Mouse (Mus musculus): ENCODE measurements around the gene Olfr1254. TPM values are rescaled to one million over a fixed set of nuclear protein-coding genes. Genes with fewer than 3 reads are reported as not detected.

Gene Olfr1254
- polyA plus RNA-seq (2014; fragmentation: Nextera tagmentation; extraction: Ambion mirVana): not detected in 2 replicates

DNA sequence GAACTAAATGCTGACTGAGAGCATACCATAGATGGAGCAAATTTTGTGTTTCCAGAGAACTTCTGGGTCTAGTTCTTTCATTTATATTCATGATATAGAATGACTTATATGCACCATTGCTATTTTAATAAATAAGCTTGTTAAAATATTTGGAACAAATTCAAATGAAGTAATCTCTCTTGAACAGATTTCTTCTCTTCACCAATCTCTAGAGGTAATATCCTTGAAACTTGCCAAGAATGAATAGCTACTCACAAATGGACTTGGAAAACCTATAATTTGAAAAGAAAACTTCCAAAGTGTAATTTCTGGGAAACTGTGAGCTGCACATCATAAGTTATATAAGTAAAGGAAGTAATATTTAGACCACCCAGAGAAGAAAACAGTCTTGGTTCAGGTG lies at the start of gene Olfr1254:
Gene Olfr1254, minus strand, starts transcription at position 101 of the 400 bp plus-strand sequence.
- H3K27me3 ChIP-seq (ENCODE audit: control insufficient read depth, insufficient read depth, low read length): no peaks in the 10 kb centered on the region
- ATAC-seq (replicated peaks; ENCODE audit: insufficient number of reproducible peaks, low FRiP score, low TSS enrichment): no peak

DNA sequence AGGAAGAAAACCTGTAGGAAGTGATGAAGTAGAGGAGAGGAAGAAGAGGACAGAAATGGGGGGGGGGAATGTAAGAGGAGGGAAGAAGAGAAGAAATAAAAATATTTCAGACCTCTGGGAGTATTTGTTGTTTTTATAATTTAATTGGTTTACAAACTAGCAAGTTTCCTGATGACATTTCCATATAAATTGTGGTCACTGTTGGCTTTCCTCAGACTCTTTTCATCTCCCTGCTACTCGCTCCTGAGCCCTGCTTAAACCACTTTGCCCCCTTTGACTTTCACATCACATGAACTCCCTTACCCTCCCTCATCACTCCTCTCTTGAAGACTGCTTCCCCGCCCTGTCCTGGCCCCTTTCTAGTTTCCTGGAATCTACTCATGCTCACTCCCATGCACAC lies 48.0 kb upstream of the Olfr1254 start, which contains the start of gene Olfr1256:
Gene Olfr1256, minus strand, starts transcription at position 101 of the 400 bp plus-strand sequence.
- 52% methylated on average over 2 of the region's 2 CpGs for WGBS (ENCODE audit: insufficient replicate concordance)
- Histone ChIP-seq H3K36me3 (ENCODE audit: control insufficient read depth, insufficient read depth, low read length) (no peaks in the 10 kb centered on the region), H3K4me2 (no peak within 1 kb of the TSS), H3K27ac (ENCODE audit: low read depth, low read length) (no peak within 1 kb of the TSS), H3K9ac (ENCODE audit: low read depth, low read length) (no peak within 1 kb of the TSS), H3K4me1 (ENCODE audit: control insufficient read depth, insufficient read depth, low read length) (no peaks in the 10 kb centered on the region), H3K4me3 (ENCODE audit: low read depth, low read length) (no peak within 1 kb of the TSS), H3K27me3 (ENCODE audit: control insufficient read depth, insufficient read depth, low read length) (no peaks in the 10 kb centered on the region), H3K9me3 (replicated peaks; ENCODE audit: control insufficient read depth, low read length) (no peaks in the 10 kb centered on the region)
- ATAC-seq (replicated peaks; ENCODE audit: insufficient number of reproducible peaks, low FRiP score, low TSS enrichment): no peak

More for the DNA sequence above, at the start of gene Olfr1254:
- no peak within 1 kb of the TSS for H3K4me2 ChIP-seq
- no peaks in the 10 kb centered on the region for H3K36me3 ChIP-seq (ENCODE audit: control insufficient read depth, insufficient read depth, low read length)
- no peak within 1 kb of the TSS for H3K27ac ChIP-seq (ENCODE audit: low read depth, low read length)
- H3K4me1 ChIP-seq (ENCODE audit: control insufficient read depth, insufficient read depth, low read length): no peaks in the 10 kb centered on the region
- H3K9ac ChIP-seq (ENCODE audit: low read depth, low read length): no peak within 1 kb of the TSS
- no peaks in the 10 kb centered on the region for H3K9me3 ChIP-seq (replicated peaks; ENCODE audit: control insufficient read depth, low read length)
- H3K4me3 ChIP-seq (ENCODE audit: low read depth, low read length): no peak within 1 kb of the TSS

GRCm38 (mm10) chr2:89820216-89820615 lies 26.8 kb upstream of the Olfr1254 start:
- Histone ChIP-seq H3K9me3 (replicated peaks; ENCODE audit: control insufficient read depth, low read length) (no peaks in the 10 kb centered on the region), H3K36me3 (ENCODE audit: control insufficient read depth, insufficient read depth, low read length) (no peaks in the 10 kb centered on the region), H3K4me1 (ENCODE audit: control insufficient read depth, insufficient read depth, low read length) (no peaks in the 10 kb centered on the region), H3K9ac (ENCODE audit: low read depth, low read length) (no peak overlapping the region), H3K4me2 (no peak overlapping the region), H3K27ac (ENCODE audit: low read depth, low read length) (no peak overlapping the region), H3K27me3 (ENCODE audit: control insufficient read depth, insufficient read depth, low read length) (no peaks in the 10 kb centered on the region), H3K4me3 (ENCODE audit: low read depth, low read length) (no peak overlapping the region)
- no peak for ATAC-seq (replicated peaks; ENCODE audit: insufficient number of reproducible peaks, low FRiP score, low TSS enrichment)
- WGBS (ENCODE audit: insufficient replicate concordance): 68% methylated on average over 1 of the region's 1 CpGs

DNA sequence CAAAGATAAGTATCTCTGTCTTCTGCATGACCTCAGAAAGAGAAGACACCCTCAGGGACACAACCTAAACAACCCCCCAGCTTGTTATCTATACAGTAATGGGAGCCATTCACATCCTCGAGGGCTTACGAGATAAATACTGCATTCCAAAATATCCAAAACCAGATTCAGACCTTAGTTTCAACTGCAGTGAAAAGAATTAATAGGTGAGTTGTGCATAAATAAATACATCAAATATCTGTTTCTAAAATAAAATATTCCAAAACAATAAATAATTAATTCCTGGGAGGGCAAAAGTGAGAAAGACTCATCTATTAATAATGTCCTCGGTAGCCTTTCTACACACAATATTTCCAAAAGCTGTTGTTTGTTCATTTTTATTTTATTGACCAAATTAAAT lies 18.3 kb upstream of the Olfr1254 start, which contains the start of gene Olfr1255:
Gene Olfr1255, plus strand, starts transcription at position 301 of the 400 bp plus-strand sequence.
- Histone ChIP-seq H3K4me1 (ENCODE audit: control insufficient read depth, insufficient read depth, low read length) (no peaks in the 10 kb centered on the region), H3K9me3 (replicated peaks; ENCODE audit: control insufficient read depth, low read length) (no peaks in the 10 kb centered on the region), H3K27me3 (ENCODE audit: control insufficient read depth, insufficient read depth, low read length) (no peaks in the 10 kb centered on the region), H3K36me3 (ENCODE audit: control insufficient read depth, insufficient read depth, low read length) (no peaks in the 10 kb centered on the region), H3K9ac (ENCODE audit: low read depth, low read length) (no peak within 1 kb of the TSS), H3K4me3 (ENCODE audit: low read depth, low read length) (no peak within 1 kb of the TSS), H3K27ac (ENCODE audit: low read depth, low read length) (no peak within 1 kb of the TSS), H3K4me2 (no peak within 1 kb of the TSS)
- ATAC-seq (replicated peaks; ENCODE audit: insufficient number of reproducible peaks, low FRiP score, low TSS enrichment): no peak
- 71% methylated on average over 3 of the region's 3 CpGs for WGBS (ENCODE audit: insufficient replicate concordance)

- no peak overlapping the region for H3K27ac ChIP-seq (ENCODE audit: low read depth, low read length)
- no peak overlapping the region for H3K4me3 ChIP-seq (ENCODE audit: low read depth, low read length)
- H3K9me3 ChIP-seq (replicated peaks; ENCODE audit: control insufficient read depth, low read length): no peaks in the 10 kb centered on the region
- no peak overlapping the region for H3K4me2 ChIP-seq
- WGBS (ENCODE audit: insufficient replicate concordance): 67% methylated on average over 2 of the region's 2 CpGs
- H3K36me3 ChIP-seq (ENCODE audit: control insufficient read depth, insufficient read depth, low read length): no peaks in the 10 kb centered on the region
- no peaks in the 10 kb centered on the region for H3K4me1 ChIP-seq (ENCODE audit: control insufficient read depth, insufficient read depth, low read length)
- ATAC-seq (replicated peaks; ENCODE audit: insufficient number of reproducible peaks, low FRiP score, low TSS enrichment): no peak
- no peaks in the 10 kb centered on the region for H3K27me3 ChIP-seq (ENCODE audit: control insufficient read depth, insufficient read depth, low read length)
- no peak overlapping the region for H3K9ac ChIP-seq (ENCODE audit: low read depth, low read length)
These were observed 17.3 kb upstream of the Olfr1254 start for GRCm38 (mm10) chr2:89810751-89811150.

DNA sequence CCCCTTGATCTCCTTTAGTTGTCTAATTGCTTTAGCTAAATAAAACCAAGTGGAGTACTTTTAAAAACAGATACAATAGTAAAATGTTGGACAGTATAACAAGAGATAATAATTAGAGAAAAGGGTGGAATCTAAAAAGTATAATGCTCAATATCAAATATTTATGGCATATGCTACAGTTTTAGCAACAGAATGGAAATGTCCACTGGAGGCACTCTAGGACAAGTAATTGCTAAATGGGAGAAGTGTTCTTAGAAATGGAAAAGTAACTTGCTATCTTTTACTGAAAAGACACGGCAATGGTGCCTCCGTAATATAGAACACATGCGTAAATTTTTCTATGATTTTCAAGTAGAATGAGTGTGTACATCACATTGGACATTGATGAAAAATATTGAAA lies 6.2 kb upstream of the Olfr1254 start:
- no peaks in the 10 kb centered on the region for H3K27me3 ChIP-seq (ENCODE audit: control insufficient read depth, insufficient read depth, low read length)
- no peaks in the 10 kb centered on the region for H3K9me3 ChIP-seq (replicated peaks; ENCODE audit: control insufficient read depth, low read length)
- H3K9ac ChIP-seq (ENCODE audit: low read depth, low read length): no peak overlapping the region
- 86% methylated on average over 3 of the region's 3 CpGs for WGBS (ENCODE audit: insufficient replicate concordance)
- no peak overlapping the region for H3K4me3 ChIP-seq (ENCODE audit: low read depth, low read length)
- H3K27ac ChIP-seq (ENCODE audit: low read depth, low read length): no peak overlapping the region
- no peak overlapping the region for H3K4me2 ChIP-seq
- H3K4me1 ChIP-seq (ENCODE audit: control insufficient read depth, insufficient read depth, low read length): no peaks in the 10 kb centered on the region
- H3K36me3 ChIP-seq (ENCODE audit: control insufficient read depth, insufficient read depth, low read length): no peaks in the 10 kb centered on the region
- no peak for ATAC-seq (replicated peaks; ENCODE audit: insufficient number of reproducible peaks, low FRiP score, low TSS enrichment)

- WGBS (ENCODE audit: insufficient replicate concordance): 85% methylated on average over 1 of the region's 1 CpGs
- ATAC-seq (replicated peaks; ENCODE audit: insufficient number of reproducible peaks, low FRiP score, low TSS enrichment): no peak
- Histone ChIP-seq H3K9me3 (replicated peaks; ENCODE audit: control insufficient read depth, low read length) (no peaks in the 10 kb centered on the region), H3K27ac (ENCODE audit: low read depth, low read length) (no peak within 1 kb of the TSS), H3K9ac (ENCODE audit: low read depth, low read length) (no peak within 1 kb of the TSS), H3K4me2 (no peak within 1 kb of the TSS), H3K36me3 (ENCODE audit: control insufficient read depth, insufficient read depth, low read length) (no peaks in the 10 kb centered on the region), H3K27me3 (ENCODE audit: control insufficient read depth, insufficient read depth, low read length) (no peaks in the 10 kb centered on the region), H3K4me1 (ENCODE audit: control insufficient read depth, insufficient read depth, low read length) (no peaks in the 10 kb centered on the region), H3K4me3 (ENCODE audit: low read depth, low read length) (no peak within 1 kb of the TSS)
These were observed 36.4 kb downstream of the Olfr1254 start, which contains the start of gene Olfr1253 for GRCm38 (mm10) chr2:89756990-89757389. TSS of gene Olfr1253 (minus strand) at chr2:89757090.

Other genes starting within 250 kb of the Olfr1254 start
- not detected in 2 replicates for gene Olfr1245, start 215.2 kb downstream of the Olfr1254 start, polyA plus RNA-seq (2014; fragmentation: Nextera tagmentation; extraction: Ambion mirVana)
- not detected in 2 replicates for gene Olfr1246, start 200.5 kb downstream of the Olfr1254 start, polyA plus RNA-seq (2014; fragmentation: Nextera tagmentation; extraction: Ambion mirVana)
- gene Olfr1247, start 179.5 kb downstream of the Olfr1254 start, polyA plus RNA-seq (2014; fragmentation: Nextera tagmentation; extraction: Ambion mirVana): not detected in 2 replicates
- not detected in 2 replicates for gene Olfr1248, start 175.4 kb downstream of the Olfr1254 start, polyA plus RNA-seq (2014; fragmentation: Nextera tagmentation; extraction: Ambion mirVana)
- gene Olfr1249, start 158.6 kb downstream of the Olfr1254 start, polyA plus RNA-seq (2014; fragmentation: Nextera tagmentation; extraction: Ambion mirVana): not detected in 2 replicates
- not detected in 2 replicates for gene Olfr1250, start 132.2 kb downstream of the Olfr1254 start, polyA plus RNA-seq (2014; fragmentation: Nextera tagmentation; extraction: Ambion mirVana)
- gene Olfr1251, start 121.7 kb downstream of the Olfr1254 start, polyA plus RNA-seq (2014; fragmentation: Nextera tagmentation; extraction: Ambion mirVana): not detected in 2 replicates
- not detected in 2 replicates for gene Olfr1252, start 68.6 kb downstream of the Olfr1254 start, polyA plus RNA-seq (2014; fragmentation: Nextera tagmentation; extraction: Ambion mirVana)
- not detected in 2 replicates for gene Olfr1253, start 36.5 kb downstream of the Olfr1254 start, polyA plus RNA-seq (2014; fragmentation: Nextera tagmentation; extraction: Ambion mirVana)
- not detected in 2 replicates for gene Olfr1255, start 18.4 kb upstream of the Olfr1254 start, polyA plus RNA-seq (2014; fragmentation: Nextera tagmentation; extraction: Ambion mirVana)
- gene Olfr1256, start 47.9 kb upstream of the Olfr1254 start, polyA plus RNA-seq (2014; fragmentation: Nextera tagmentation; extraction: Ambion mirVana): not detected in 2 replicates
- gene Olfr48, start 54.6 kb upstream of the Olfr1254 start, polyA plus RNA-seq (2014; fragmentation: Nextera tagmentation; extraction: Ambion mirVana): not detected in 2 replicates
- gene Olfr1257, start 84.8 kb upstream of the Olfr1254 start, polyA plus RNA-seq (2014; fragmentation: Nextera tagmentation; extraction: Ambion mirVana): not detected in 2 replicates
- gene Olfr1258, start 133.7 kb upstream of the Olfr1254 start, polyA plus RNA-seq (2014; fragmentation: Nextera tagmentation; extraction: Ambion mirVana): not detected in 2 replicates
- gene Olfr1259, start 155.0 kb upstream of the Olfr1254 start, polyA plus RNA-seq (2014; fragmentation: Nextera tagmentation; extraction: Ambion mirVana): not detected in 2 replicates
- gene Olfr1260, start 180.7 kb upstream of the Olfr1254 start, polyA plus RNA-seq (2014; fragmentation: Nextera tagmentation; extraction: Ambion mirVana): not detected in 2 replicates
- not detected in 2 replicates for gene Olfr1261, start 197.6 kb upstream of the Olfr1254 start, polyA plus RNA-seq (2014; fragmentation: Nextera tagmentation; extraction: Ambion mirVana)
- gene Olfr1262, start 206.5 kb upstream of the Olfr1254 start, polyA plus RNA-seq (2014; fragmentation: Nextera tagmentation; extraction: Ambion mirVana): not detected in 2 replicates
- not detected in 2 replicates for gene Olfr1263, start 218.5 kb upstream of the Olfr1254 start, polyA plus RNA-seq (2014; fragmentation: Nextera tagmentation; extraction: Ambion mirVana)
- gene Olfr1264, start 232.0 kb upstream of the Olfr1254 start, polyA plus RNA-seq (2014; fragmentation: Nextera tagmentation; extraction: Ambion mirVana): not detected in 2 replicates
- not detected in 2 replicates for gene Olfr1265, start 241.7 kb upstream of the Olfr1254 start, polyA plus RNA-seq (2014; fragmentation: Nextera tagmentation; extraction: Ambion mirVana)

Data from heart, embryonic 11.5 days (tissue).